In genomic region chr1:88277098-88277817, GRCm38 (mm10) we compare ENCODE assay signal across 8 mouse cellular contexts. TPM values are rescaled to one million over a fixed set of nuclear protein-coding genes. Genes with fewer than 3 reads are reported as not detected.
DNase-seq lines count a peak whose midpoint lies in the region; ATAC-seq and TF ChIP-seq lines count a peak whose summit lies in the region.

Hjurp (minus strand) TSS chr1:88277633.
Trpm8 (plus strand) TSS chr1:88277661.

- TF ChIP-seq CTCF in gastrocnemius, adult 2 months (IDR thresholded peaks at IDR 0.05) = no peak; the same call in 1 of the 2 replicates
- TF ChIP-seq CTCF in hindbrain, postnatal 0 days (IDR thresholded peaks at IDR 0.05; ENCODE audit: low read depth) = peak; percentile 100
- TF ChIP-seq CTCF in left cerebral cortex, adult 2 months (IDR thresholded peaks at IDR 0.05) = no peak; the same call in none of the 2 replicates

- 1% methylated on average over 50 of the region's 50 CpGs for WGBS in hindbrain, postnatal 0 days

- H3K27me3 ChIP-seq in hindbrain, postnatal 0 days (ENCODE audit: insufficient read depth, low read length) = no peaks in the 10 kb centered on the region

- H3K27ac ChIP-seq in gastrocnemius, adult 2 months = peak within 1 kb of the TSS; percentile 77
- H3K27ac ChIP-seq in hindbrain, postnatal 0 days = peak within 1 kb of the TSS; percentile 72
- H3K27ac ChIP-seq in left cerebral cortex, adult 2 months = peak within 1 kb of the TSS; percentile 4; the same call in 1 of the 2 replicates

- DNase-seq in ZHBTc4 (ENCODE audit: low read depth, low spot score) = peak; percentile 100
- peak; percentile 100 for DNase-seq in gastrocnemius, adult 2 months
- peak; percentile 100 for DNase-seq in hindbrain, postnatal 0 days (ENCODE audit: low spot score)
- DNase-seq in left cerebral cortex, adult 2 months (ENCODE audit: extremely low spot score in 1 of 2, low spot score in 2 of 2) = peak; percentile 100
- DNase-seq in right cerebral cortex, adult 2 months (ENCODE audit: low spot score in 2 of 2) = peak; percentile 100
- peak; percentile 100 for DNase-seq in urinary bladder, postnatal 14 days (ENCODE audit: low spot score)

- peaks cover 19% of the 10 kb centered on the region for H3K4me1 ChIP-seq in hindbrain, postnatal 0 days (ENCODE audit: insufficient read depth, low read length)

- peak within 1 kb of the TSS; percentile 61 for H3K9ac ChIP-seq in hindbrain, postnatal 0 days (replicated peaks; ENCODE audit: low read length)

- no peaks in the 10 kb centered on the region; the same call in 1 of the 2 replicates for H3K9me3 ChIP-seq in hindbrain, postnatal 0 days (ENCODE audit: low read length)

- peak within 1 kb of the TSS; percentile 64 for H3K4me3 ChIP-seq in gastrocnemius, adult 2 months
- peak within 1 kb of the TSS; percentile 53 for H3K4me3 ChIP-seq in hindbrain, postnatal 0 days (ENCODE audit: low read length)
- H3K4me3 ChIP-seq in left cerebral cortex, adult 2 months = peak within 1 kb of the TSS; percentile 51

- H3K36me3 ChIP-seq in hindbrain, postnatal 0 days (ENCODE audit: insufficient read depth, low read length) = peaks cover 22% of the 10 kb centered on the region

- H3K4me2 ChIP-seq in hindbrain, postnatal 0 days (ENCODE audit: low read depth, low read length) = peak within 1 kb of the TSS; percentile 60

- peak; percentile 79 for ATAC-seq in common myeloid progenitor, adult 5-6 weeks (replicated peaks; ENCODE audit: low read depth, poor library complexity, severe bottlenecking)
- ATAC-seq in hindbrain, postnatal 0 days = peak; percentile 98
- ATAC-seq in megakaryocyte, adult 5-6 weeks (ENCODE audit: poor library complexity, severe bottlenecking) = peak; percentile 71

- intact Hi-C loops in gastrocnemius, adult 2 months (cut with DNase I) = no loop called here
- intact Hi-C loops in left cerebral cortex, adult 2 months (cut with DNase I) = no loop called here

RNA-seq across cellular contexts. Expression of gene Hjurp, which starts in this region (rescaled TPM):
- 186 and 205 TPM in 2 replicates for total RNA-seq in common myeloid progenitor, adult 5-6 weeks (2017)
- 1 to 10 TPM; 6.1 to 6.6 TPM for total RNA-seq in gastrocnemius, adult 2 months (2021)
- total RNA-seq in hindbrain, postnatal 0 days (2014; rRNA removed) = 82.8 and 86.3 TPM in 2 replicates
- 47.2 and 47.7 TPM in 2 replicates for polyA plus RNA-seq in hindbrain, postnatal 0 days (2015; fragmentation: Nextera tagmentation; extraction: Ambion mirVana)
- 10 to 100 TPM; 45.8 to 47.2 TPM for total RNA-seq in left cerebral cortex, adult 2 months (2021)
- 99.8 and 112 TPM in 2 replicates for total RNA-seq in megakaryocyte, adult 5-6 weeks (2015)
- 174 and 189 TPM in 2 replicates for total RNA-seq in megakaryocyte, adult 5-6 weeks (2017)

RNA-seq across cellular contexts. Expression of gene Trpm8, which starts in this region (rescaled TPM):
- total RNA-seq in common myeloid progenitor, adult 5-6 weeks (2017) = not detected in 2 replicates
- total RNA-seq in gastrocnemius, adult 2 months (2021) = not detected
- total RNA-seq in hindbrain, postnatal 0 days (2014; rRNA removed) = 0.05 and 0.14 TPM in 2 replicates
- polyA plus RNA-seq in hindbrain, postnatal 0 days (2015; fragmentation: Nextera tagmentation; extraction: Ambion mirVana) = 0.11 and 0.15 TPM in 2 replicates
- total RNA-seq in left cerebral cortex, adult 2 months (2021) = under 1 TPM; 0.23 to 0.26 TPM
- total RNA-seq in megakaryocyte, adult 5-6 weeks (2015) = not detected in 2 replicates
- not detected in 2 replicates for total RNA-seq in megakaryocyte, adult 5-6 weeks (2017)

Comparison
In these comparisons a context has a peak if more than half of its experiments do, and no peak if none do; other contexts are left out.
1. Peak in every context shown above with its lines: DNase-seq, ATAC-seq, H3K4me3 ChIP-seq and H3K27ac ChIP-seq.
2. RNA of gene Hjurp (total RNA-seq): 186 to 205 TPM in common myeloid progenitor, adult 5-6 weeks, 99.8 to 189 TPM in megakaryocyte, adult 5-6 weeks, 82.8 to 86.3 TPM in hindbrain, postnatal 0 days and 45.8 to 47.2 TPM in left cerebral cortex, adult 2 months; 6.1 to 6.6 TPM in gastrocnemius, adult 2 months; every median in the first group is over 4 times any median in the second.
3. H3K27ac ChIP-seq: peak in every context shown above with its lines; median percentile 77 in gastrocnemius, adult 2 months; 72 in hindbrain, postnatal 0 days; 4 in left cerebral cortex, adult 2 months.